Mouse (Mus musculus) liver, embryonic 13.5 days (tissue): ENCODE measurements around the gene Rpl22. TPM values are rescaled to one million over a fixed set of nuclear protein-coding genes. Genes with fewer than 3 reads are reported as not detected.

Experiments
- ATAC-seq: fragments of 200-750 bp; cut with Nextera tagmentation; 2 replicates; pipeline ENCODE4 v1.8.0; 2017; ENCODE audit warnings: low read depth, mild to moderate bottlenecking, moderate number of reproducible peaks, moderate library complexity
- DNase-seq: peaks from one replicate; pipeline ENCODE4 v3.0.0; 2022
- H3K27ac ChIP-seq: fragments of 300-500 bp; sonication (generic); 2 replicates; pipeline ENCODE4 v1.5.1; 2015; ENCODE audit warnings: moderate library complexity, mild to moderate bottlenecking, inconsistent platforms
- H3K27me3 ChIP-seq: fragments of 300-500 bp; sonication (generic); 2 replicates; pipeline ENCODE4 v1.6.1; 2015; ENCODE audit warnings: mild to moderate bottlenecking, inconsistent platforms
- H3K36me3 ChIP-seq: fragments of 300-500 bp; sonication (generic); 2 replicates; pipeline ENCODE4 v1.6.1; 2015; ENCODE audit warnings: mild to moderate bottlenecking, inconsistent platforms
- H3K4me1 ChIP-seq: fragments of 300-500 bp; sonication (generic); replicated peaks from 2 replicates; pipeline ENCODE4 v1.6.1; 2015; ENCODE audit warnings: inconsistent platforms
- H3K4me2 ChIP-seq: fragments of 300-500 bp; sonication (generic); 2 replicates; pipeline ENCODE4 v1.6.1; 2015; ENCODE audit warnings: inconsistent platforms, mild to moderate bottlenecking, moderate library complexity
- H3K4me3 ChIP-seq: fragments of 300-500 bp; sonication (generic); replicated peaks from 2 replicates; pipeline ENCODE4 v1.5.1; 2015; ENCODE audit warnings: mild to moderate bottlenecking, inconsistent platforms
- H3K9ac ChIP-seq: fragments of 300-500 bp; sonication (generic); 2 replicates; pipeline ENCODE4 v1.6.1; 2015; ENCODE audit warnings: mild to moderate bottlenecking, inconsistent platforms
- H3K9me3 ChIP-seq: fragments of 300-500 bp; sonication (generic); replicated peaks from 2 replicates; pipeline ENCODE4 v1.6.1; 2016; ENCODE audit warnings: inconsistent platforms
- WGBS: fragments of 180-500 bp; shearing (Covaris S2); methylation state at CpG from one replicate; pipeline ENCODE4 v1.1.7; 2015; ENCODE audit not compliant: insufficient replicate concordance; 5-methylcytosine and 5-hydroxymethylcytosine counted together
- polyA plus RNA-seq: library from polyadenylated mRNA; unstranded; fragments of >200 nt; fragmentation: Nextera tagmentation; extraction: Ambion mirVana; gene quantifications from 2 replicates; pipeline ENCODE4 v1.2.1, GENCODE M21; 2015

Gene Rpl22
- polyA plus RNA-seq, 1 experiment from 2014 or later, result 353 TPM

DNA sequence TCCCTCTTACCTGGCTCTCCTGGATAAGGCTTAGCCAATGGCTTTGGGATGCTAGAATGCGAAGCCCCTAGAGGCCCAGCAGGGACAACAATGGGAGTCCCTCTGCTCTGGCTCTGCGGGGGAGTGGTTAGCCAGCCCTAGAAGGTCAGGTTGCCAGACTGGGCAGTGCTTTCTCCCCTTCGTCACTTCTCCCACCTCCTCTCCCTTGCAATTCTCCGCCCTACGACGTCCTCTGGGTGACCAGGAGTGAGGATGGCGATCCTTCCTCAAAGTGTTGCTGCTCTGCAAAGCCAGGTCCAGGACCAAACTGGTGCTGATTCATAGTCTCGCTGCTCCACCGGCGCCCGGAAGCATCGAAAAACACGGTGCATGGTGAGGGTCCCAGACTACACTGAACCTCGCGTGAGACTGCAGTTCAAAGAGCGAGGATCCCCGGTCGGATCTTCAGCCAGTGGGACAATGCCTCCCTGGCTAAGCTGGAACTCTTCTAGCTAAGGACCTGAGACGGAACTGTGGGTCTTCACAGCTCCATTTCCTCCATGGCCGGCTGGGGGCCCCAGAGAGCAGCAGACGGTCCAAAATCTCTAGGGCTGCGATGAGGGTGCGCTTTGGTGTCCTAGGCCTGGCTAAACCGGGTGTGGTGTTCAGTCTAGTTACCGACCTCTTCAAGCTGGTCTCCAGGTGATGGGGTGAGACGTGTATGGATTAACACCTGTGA lies 6.9 kb upstream of the Rpl22 start, which contains the start of gene Rnf207:
Gene Rnf207, minus strand, starts transcription at position 477 of the 718 bp plus-strand sequence.
- Histone ChIP-seq H3K4me2 (peak within 1 kb of the TSS; percentile 49), H3K27me3 (peaks cover 54% of the 10 kb centered on the region), H3K27ac (no peak within 1 kb of the TSS), H3K9ac (0 out of 2 replicates have a peak within 1 kb of the TSS, but pooled peaks have one; percentile 17), H3K4me1 (peaks cover 11% of the 10 kb centered on the region), H3K36me3 (no peaks in the 10 kb centered on the region), H3K9me3 (no peaks in the 10 kb centered on the region), H3K4me3 (0 out of 2 replicates have a peak within 1 kb of the TSS, but pooled peaks have one; percentile 29)
- peak; percentile 37 for DNase-seq
- ATAC-seq, result no peak
- WGBS, result 6% methylated on average over 26 of the region's 26 CpGs

DNA sequence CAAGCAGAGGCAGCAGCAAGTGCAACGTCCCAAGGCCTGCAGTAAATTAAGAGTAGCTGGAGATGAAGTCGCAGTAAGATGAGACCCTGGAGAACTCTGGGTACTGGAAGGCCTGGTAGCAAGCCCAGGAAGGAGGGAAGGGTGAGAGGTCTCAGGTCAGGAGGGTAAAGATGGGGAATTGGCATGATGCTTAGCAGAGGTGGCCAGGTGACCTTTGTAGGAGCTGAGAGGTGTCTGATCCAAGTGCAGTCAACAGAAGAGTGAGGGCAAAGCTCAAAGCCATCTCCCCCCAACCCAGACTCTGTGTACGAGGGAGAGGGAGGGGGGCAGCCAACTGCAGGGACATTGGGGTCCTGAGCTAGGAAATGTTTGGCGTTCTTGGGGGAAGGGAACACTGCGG lies 4.1 kb upstream of the Rpl22 start:
- ATAC-seq (no peak), DNase-seq (no peak)
- Histone ChIP-seq H3K36me3 (no peaks in the 10 kb centered on the region), H3K4me3 (no peak overlapping the region), H3K9me3 (no peaks in the 10 kb centered on the region), H3K9ac (no peak overlapping the region), H3K4me2 (no peak overlapping the region), H3K27ac (no peak overlapping the region), H3K4me1 (peaks cover 19% of the 10 kb centered on the region), H3K27me3 (peaks cover 26% of the 10 kb centered on the region)
- 50% methylated on average over 5 of the region's 5 CpGs for WGBS

DNA sequence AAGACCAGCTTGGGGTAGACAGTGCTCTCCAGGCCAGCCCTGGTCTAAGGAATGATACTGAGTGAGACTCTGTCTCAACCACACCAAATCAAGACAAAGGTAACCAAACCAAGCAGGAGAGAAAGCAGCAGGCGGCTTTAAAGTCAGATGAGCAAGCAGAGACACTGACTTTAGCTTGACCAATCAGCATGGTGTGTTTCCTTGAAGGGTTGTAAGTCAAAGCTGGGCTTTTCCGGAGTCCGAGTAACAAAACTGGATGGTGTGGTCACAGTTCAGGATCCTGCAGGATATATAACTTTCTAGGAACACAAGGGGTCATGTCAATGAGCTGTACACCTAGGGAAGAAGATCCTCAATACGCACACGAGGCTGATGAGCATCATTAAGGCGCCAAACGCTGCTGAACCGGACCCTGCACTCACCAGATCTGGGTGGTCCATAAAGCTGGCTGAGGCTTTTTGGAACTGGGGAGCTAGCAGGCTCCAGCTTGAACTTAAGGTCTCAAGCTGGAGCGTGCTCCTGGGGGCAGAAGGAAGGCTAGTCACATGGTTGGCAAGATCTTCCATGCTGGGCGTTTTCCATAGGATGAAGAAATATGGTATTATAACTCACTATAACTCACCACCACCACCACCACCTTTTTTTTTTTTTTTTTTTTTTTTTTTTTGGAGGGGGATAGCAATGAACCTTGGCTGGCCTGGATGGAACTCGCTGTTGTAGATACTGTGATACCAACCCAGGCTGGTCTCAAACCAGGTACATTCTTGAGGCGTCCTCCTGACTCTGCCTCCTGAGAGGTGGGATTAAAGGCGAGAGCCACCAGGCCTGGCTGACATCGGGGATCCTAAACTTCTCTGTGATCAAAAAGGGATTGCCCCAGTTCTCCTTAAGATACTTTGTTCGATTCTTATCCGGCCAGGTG lies 640 bp upstream of the Rpl22 start:
- H3K4me3 ChIP-seq, result peak overlapping the region; percentile 84
- H3K9ac ChIP-seq, result peak overlapping the region; percentile 52
- H3K4me2 ChIP-seq, result peak overlapping the region; percentile 91
- no peak for DNase-seq
- peaks cover 40% of the 10 kb centered on the region for H3K4me1 ChIP-seq
- WGBS, result 43% methylated on average over 16 of the region's 16 CpGs
- H3K27me3 ChIP-seq, result no peaks in the 10 kb centered on the region
- peak; percentile 46 for ATAC-seq
- H3K9me3 ChIP-seq, result no peaks in the 10 kb centered on the region
- H3K27ac ChIP-seq, result no peak overlapping the region
- H3K36me3 ChIP-seq, result peaks cover 25% of the 10 kb centered on the region

DNA sequence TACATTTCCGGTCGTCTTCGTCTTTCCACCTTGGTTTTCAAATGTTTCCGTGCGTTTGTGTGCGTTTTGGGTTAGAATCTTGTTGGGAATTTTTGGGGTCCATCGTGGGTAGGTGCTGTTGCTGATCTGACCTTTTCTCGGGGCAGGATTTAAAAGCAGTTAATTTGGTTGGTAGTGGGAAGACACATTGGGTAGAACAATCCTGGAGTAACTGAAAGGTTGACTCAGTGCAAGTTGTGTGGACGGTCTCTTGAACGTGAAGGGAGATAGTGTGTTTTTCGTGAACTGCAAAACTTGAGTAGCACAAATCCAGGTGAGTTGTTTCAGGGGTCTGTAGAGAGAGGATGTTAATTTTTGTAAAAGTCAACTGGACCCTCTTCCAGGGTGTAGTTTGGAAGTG lies 1.0 kb downstream of the Rpl22 start:
- peak overlapping the region; percentile 80 for H3K27ac ChIP-seq
- no peak for ATAC-seq
- 1% methylated on average over 11 of the region's 11 CpGs for WGBS

DNA sequence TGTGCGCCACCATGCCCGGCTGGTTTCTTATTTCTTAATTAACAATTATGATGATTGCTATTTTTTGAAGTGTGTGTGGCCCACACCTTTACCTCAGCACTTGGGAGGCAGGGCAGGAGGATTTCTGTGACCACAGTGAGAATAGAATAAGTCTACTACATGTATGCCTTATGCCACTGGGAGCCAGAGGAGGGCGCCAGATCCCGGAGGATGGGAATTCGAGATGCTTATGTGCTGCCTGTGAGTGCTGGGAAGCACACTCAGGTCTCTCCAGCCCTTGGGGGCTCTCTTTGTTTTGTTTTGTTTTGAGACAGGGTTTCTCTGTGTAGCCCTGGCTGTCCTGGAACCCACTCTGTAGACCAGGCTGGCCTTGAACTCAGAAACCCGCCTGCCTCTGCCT lies 3.1 kb downstream of the Rpl22 start:
- DNase-seq, result peak; percentile 31
- H3K4me3 ChIP-seq, result no peak overlapping the region

More for the DNA sequence above, 1.0 kb downstream of the Rpl22 start:
- peak overlapping the region; percentile 91 for H3K4me2 ChIP-seq
- no peaks in the 10 kb centered on the region for H3K27me3 ChIP-seq
- peak overlapping the region; percentile 89 for H3K9ac ChIP-seq
- H3K9me3 ChIP-seq, result no peaks in the 10 kb centered on the region
- no peak for DNase-seq
- H3K4me1 ChIP-seq, result peaks cover 40% of the 10 kb centered on the region
- peak overlapping the region; percentile 84 for H3K4me3 ChIP-seq
- peaks cover 42% of the 10 kb centered on the region for H3K36me3 ChIP-seq

DNA sequence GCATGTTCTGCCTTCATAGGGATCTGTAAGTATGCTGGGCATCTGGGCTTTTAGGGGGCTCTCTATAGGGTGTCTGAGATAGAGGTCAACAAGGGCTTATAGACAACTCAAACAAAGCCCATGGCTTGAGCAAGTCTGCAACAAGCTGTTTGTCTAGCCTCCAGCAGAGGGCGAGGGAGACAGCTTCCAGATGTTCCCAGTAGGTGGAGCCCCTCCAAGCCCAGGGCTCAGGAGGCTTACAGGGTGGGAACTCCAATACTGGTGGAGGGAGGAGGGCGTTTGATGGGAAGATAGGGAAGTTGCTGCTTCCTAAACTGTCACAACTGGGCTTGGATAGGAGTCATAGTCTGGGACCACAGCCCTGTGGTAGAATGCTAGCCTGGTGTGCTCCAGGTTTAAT lies 7.4 kb downstream of the Rpl22 start:
- Histone ChIP-seq H3K27ac (no peak overlapping the region), H3K9me3 (no peaks in the 10 kb centered on the region), H3K9ac (no peak overlapping the region), H3K4me2 (no peak overlapping the region), H3K4me1 (peaks cover 14% of the 10 kb centered on the region), H3K27me3 (peaks cover 21% of the 10 kb centered on the region), H3K36me3 (peaks cover 78% of the 10 kb centered on the region), H3K4me3 (no peak overlapping the region)
- ATAC-seq (peak; percentile 49), DNase-seq (peak; percentile 36)
- WGBS, result 32% methylated on average over 2 of the region's 2 CpGs

More for the DNA sequence above, 3.1 kb downstream of the Rpl22 start:
- no peak for ATAC-seq
- Histone ChIP-seq H3K27me3 (no peaks in the 10 kb centered on the region), H3K9me3 (no peaks in the 10 kb centered on the region), H3K4me1 (peaks cover 40% of the 10 kb centered on the region), H3K36me3 (peaks cover 63% of the 10 kb centered on the region), H3K9ac (no peak overlapping the region), H3K4me2 (peak overlapping the region; percentile 17), H3K27ac (no peak overlapping the region)
- 67% methylated on average over 6 of the region's 6 CpGs for WGBS

DNA sequence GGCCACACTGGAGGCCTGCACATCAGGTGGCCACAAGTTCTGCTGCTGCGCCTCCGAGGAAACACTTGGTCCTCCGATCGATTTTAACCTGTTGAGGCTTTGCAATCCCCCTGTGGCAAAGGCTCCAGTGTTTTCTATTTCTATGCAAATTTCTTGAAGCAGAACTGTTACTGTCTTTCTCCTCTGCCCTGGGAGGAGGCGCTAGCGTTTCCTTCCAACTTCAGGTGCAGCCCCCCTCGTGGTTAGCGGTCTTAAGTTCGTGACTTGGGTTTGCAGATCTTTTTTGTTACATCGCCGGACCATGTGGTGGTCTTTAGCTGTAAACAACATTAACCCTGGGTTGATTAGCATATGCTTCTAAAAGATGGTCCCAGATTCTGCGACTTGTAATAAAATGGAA lies 8.0 kb downstream of the Rpl22 start:
- peaks cover 73% of the 10 kb centered on the region for H3K36me3 ChIP-seq
- 87% methylated on average over 12 of the region's 12 CpGs for WGBS
- ATAC-seq (no peak), DNase-seq (no peak)
- no peak overlapping the region for H3K4me3 ChIP-seq
- H3K27ac ChIP-seq, result no peak overlapping the region
- no peaks in the 10 kb centered on the region for H3K9me3 ChIP-seq
- peaks cover 27% of the 10 kb centered on the region for H3K27me3 ChIP-seq
- H3K4me2 ChIP-seq, result no peak overlapping the region
- H3K4me1 ChIP-seq, result peaks cover 9% of the 10 kb centered on the region
- H3K9ac ChIP-seq, result no peak overlapping the region

DNA sequence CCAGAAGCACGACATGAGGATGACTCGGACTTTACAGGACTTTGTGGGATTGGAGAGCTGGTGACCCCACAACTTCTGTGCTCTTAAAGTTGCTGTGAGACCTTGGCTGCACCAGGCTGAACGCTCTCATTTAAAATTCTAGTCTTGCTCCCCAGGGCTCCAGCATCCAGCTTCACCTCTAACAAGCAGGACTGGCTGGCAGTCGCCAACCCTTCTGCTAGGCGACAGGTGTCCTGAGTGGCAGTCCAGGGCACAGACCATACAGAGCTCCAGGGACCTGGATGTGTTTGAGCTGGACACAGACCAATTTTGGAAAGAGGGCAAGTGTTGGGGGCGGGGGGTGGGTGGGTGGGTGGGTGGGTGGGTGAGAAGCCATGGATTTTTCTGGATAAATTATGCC lies 12.2 kb downstream of the Rpl22 start:
- no peak for DNase-seq
- Histone ChIP-seq H3K4me3 (no peak overlapping the region), H3K27me3 (peaks cover 69% of the 10 kb centered on the region), H3K4me2 (no peak overlapping the region), H3K9ac (no peak overlapping the region), H3K27ac (no peak overlapping the region), H3K9me3 (no peaks in the 10 kb centered on the region), H3K4me1 (peaks cover 14% of the 10 kb centered on the region), H3K36me3 (peaks cover 31% of the 10 kb centered on the region)
- no peak for ATAC-seq
- WGBS, result 39% methylated on average over 6 of the region's 6 CpGs

DNA sequence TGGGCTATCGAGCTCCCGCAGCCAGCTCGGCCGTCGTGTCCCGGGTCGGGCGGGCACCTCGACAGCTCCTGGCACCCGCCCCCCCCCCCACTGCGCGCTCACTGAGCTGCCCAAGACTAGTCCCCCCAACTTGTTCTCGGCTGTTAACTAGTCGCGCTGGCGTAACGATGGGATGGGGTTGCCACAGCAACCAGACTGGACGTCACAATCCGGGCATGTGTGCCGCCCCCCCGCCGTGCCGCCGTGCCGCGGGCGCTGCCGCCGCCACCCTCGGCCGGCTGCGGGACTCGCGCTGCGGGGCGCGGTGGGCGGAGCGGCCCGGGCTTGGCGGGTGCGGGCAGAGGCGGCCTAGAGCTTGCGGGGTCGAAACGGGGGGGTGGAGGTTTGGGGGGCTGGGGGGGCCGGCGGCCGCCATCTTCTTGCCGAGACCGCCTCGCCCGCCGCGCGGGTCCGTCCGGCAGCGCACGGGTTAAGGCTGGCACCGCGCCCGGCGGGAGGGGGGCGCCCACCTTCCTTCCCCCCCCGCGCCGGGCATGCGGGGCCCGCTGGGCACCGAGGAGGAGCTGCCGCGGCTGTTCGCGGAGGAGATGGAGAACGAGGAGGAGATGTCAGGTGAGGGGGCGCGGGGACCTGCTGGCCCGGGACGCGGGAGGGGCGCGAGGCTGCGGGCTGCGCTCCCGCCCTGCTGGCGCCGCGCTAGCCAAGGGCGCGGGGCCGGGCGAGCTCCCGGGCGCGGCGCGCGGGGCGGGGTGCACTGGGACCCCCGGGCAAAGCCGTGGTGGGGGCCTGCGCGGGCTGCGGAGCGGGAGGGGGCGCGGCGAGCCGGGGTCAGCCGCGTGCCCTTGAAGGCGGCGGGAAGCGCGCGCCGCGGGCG lies 13.1 kb downstream of the Rpl22 start, which contains the start of gene Chd5:
Gene Chd5, plus strand, starts transcription at position 233 of the 874 bp plus-strand sequence.
- Histone ChIP-seq H3K9me3 (no peaks in the 10 kb centered on the region), H3K4me1 (peaks cover 14% of the 10 kb centered on the region), H3K27ac (no peak within 1 kb of the TSS), H3K4me3 (peak within 1 kb of the TSS; percentile 41), H3K9ac (no peak within 1 kb of the TSS), H3K36me3 (peaks cover 22% of the 10 kb centered on the region), H3K27me3 (peaks cover 78% of the 10 kb centered on the region), H3K4me2 (peak within 1 kb of the TSS; percentile 61)
- DNase-seq (no peak), ATAC-seq (no peak)
- WGBS, result 4% methylated on average over 79 of the region's 120 CpGs

DNA sequence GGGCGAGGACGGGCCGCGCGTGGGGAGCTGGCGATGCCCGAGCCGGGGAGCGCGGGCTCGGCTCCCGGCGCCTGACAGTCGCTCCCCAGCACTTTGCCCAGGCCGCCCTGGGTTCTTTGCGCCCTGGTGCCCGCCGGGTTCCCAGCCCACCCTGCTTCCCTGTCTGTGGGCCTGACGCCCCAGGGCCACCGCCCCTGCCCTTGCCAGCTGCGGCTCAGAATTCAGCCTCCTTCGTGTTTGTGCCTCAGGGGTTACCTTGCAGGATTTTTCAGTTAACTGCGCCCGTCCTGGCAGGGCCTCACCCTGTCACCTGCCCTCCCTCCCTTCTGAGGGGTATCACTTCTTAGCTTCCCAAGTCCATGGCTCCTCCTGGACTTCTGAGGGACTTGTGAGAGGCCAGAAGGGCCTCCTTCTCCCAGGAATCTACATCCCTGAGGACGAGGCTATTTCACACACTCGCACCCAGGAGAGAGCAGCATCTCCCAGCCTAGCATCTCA lies 13.8 kb downstream of the Rpl22 start:
- H3K4me3 ChIP-seq, result peak overlapping the region; percentile 41
- peaks cover 14% of the 10 kb centered on the region for H3K4me1 ChIP-seq
- WGBS, result 8% methylated on average over 15 of the region's 26 CpGs
- peaks cover 15% of the 10 kb centered on the region for H3K36me3 ChIP-seq
- DNase-seq (no peak), ATAC-seq (no peak)
- no peak overlapping the region for H3K27ac ChIP-seq
- H3K4me2 ChIP-seq, result peak overlapping the region; percentile 61
- H3K9me3 ChIP-seq, result no peaks in the 10 kb centered on the region
- H3K27me3 ChIP-seq, result peaks cover 84% of the 10 kb centered on the region
- H3K9ac ChIP-seq, result no peak overlapping the region
